Mouse (Mus musculus) heart, adult 2 months (tissue): ENCODE data around the gene Maml3.

Experiments used
- CTCF ChIP-seq: fragments of 200-600 bp; IDR thresholded peaks from 2 replicates; pipeline ENCODE4 v1.8.1; 2022; ENCODE audit warnings: antibody characterized with exemption, mild to moderate bottlenecking, moderate library complexity
- POLR2A ChIP-seq: fragments of 200-500 bp; IDR thresholded peaks from 2 replicates; pipeline ENCODE4 v1.6.1; 2011; ENCODE audit warnings: mild to moderate bottlenecking, low read depth, low read length, control low read depth; ENCODE audit not compliant: insufficient read depth

DNA sequence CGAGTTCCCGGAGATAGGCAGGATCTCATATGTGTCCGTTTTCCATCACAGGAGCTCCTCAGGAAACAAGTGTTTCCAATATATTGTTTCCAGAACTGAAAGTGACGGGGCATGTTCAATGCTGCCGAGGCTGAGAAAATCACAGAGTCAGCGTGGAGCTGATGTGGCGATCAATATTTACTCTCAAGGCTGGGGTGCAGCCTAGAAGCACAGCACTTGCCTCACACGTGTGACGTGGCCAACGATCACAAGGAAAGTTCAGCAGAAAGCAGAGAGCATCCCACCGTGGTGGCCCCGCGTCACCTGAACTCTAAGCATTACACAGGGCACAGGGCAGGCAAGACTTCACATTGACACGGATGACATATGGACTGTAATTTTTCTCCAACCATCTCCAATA lies 410.3 kb downstream of the Maml3 start:
- TF ChIP-seq POLR2A = no peak
- TF ChIP-seq CTCF = no peak
